Mouse (Mus musculus): Measurements from ENCODE around the gene Ncan. TPM values are rescaled to one million over a fixed set of nuclear protein-coding genes. Genes with fewer than 3 reads are reported as not detected.
A peak's percentile ranks its signal among the peaks of the same experiment; 100 is the strongest.

Ncan gene
- polyA plus RNA-seq, 1 experiment from 2014 or later: 0.13 TPM

GRCm38 (mm10) chr8:70152537-70153257, 32.0 kb upstream of the Ncan start:
- Histone ChIP-seq H3K36me3 (ENCODE audit: control insufficient read depth, insufficient read depth) (no peaks in the 10 kb centered on the region), H3K4me3 (ENCODE audit: low read length) (peak overlapping the region; percentile 9; the same call in 1 of the 2 replicates), H3K27me3 (ENCODE audit: control insufficient read depth, insufficient read depth, low read length) (peaks cover 8% of the 10 kb centered on the region), H3K9ac (ENCODE audit: low read length) (no peak overlapping the region), H3K4me1 (ENCODE audit: control insufficient read depth, insufficient read depth, low read length) (peaks cover 6% of the 10 kb centered on the region; the same call in 1 of the 2 replicates), H3K9me3 (replicated peaks; ENCODE audit: control insufficient read depth, low read length) (no peaks in the 10 kb centered on the region; the same call in 1 of the 2 replicates), H3K27ac (ENCODE audit: low read length) (no peak overlapping the region), H3K4me2 (ENCODE audit: low read depth, low read length) (peak overlapping the region; percentile 48)
- WGBS: 15% methylated on average over 22 of the region's 22 CpGs
- ATAC-seq (replicated peaks; ENCODE audit: extremely low read depth, insufficient read depth, low FRiP score): peak; percentile 89

GRCm38 (mm10) chr8:70150158-70150557, 29.5 kb upstream of the Ncan start:
- ATAC-seq (replicated peaks; ENCODE audit: extremely low read depth, insufficient read depth, low FRiP score): no peak
- Histone ChIP-seq H3K4me1 (ENCODE audit: control insufficient read depth, insufficient read depth, low read length) (peaks cover 6% of the 10 kb centered on the region; the same call in 1 of the 2 replicates), H3K4me3 (ENCODE audit: low read length) (no peak overlapping the region), H3K9me3 (replicated peaks; ENCODE audit: control insufficient read depth, low read length) (no peaks in the 10 kb centered on the region; the same call in 1 of the 2 replicates), H3K9ac (ENCODE audit: low read length) (peak overlapping the region; percentile 49), H3K27ac (ENCODE audit: low read length) (no peak overlapping the region), H3K27me3 (ENCODE audit: control insufficient read depth, insufficient read depth, low read length) (peaks cover 6% of the 10 kb centered on the region), H3K36me3 (ENCODE audit: control insufficient read depth, insufficient read depth) (peaks cover 9% of the 10 kb centered on the region; the same call in 1 of the 2 replicates), H3K4me2 (ENCODE audit: low read depth, low read length) (no peak overlapping the region)
- WGBS: 14% methylated on average over 13 of the region's 13 CpGs

GRCm38 (mm10) chr8:70147678-70148607, 27.3 kb upstream of the Ncan start:
- peaks cover 16% of the 10 kb centered on the region; the same call in 1 of the 2 replicates for H3K36me3 ChIP-seq (ENCODE audit: control insufficient read depth, insufficient read depth)
- 88% methylated on average over 7 of the region's 7 CpGs for WGBS
- ATAC-seq (replicated peaks; ENCODE audit: extremely low read depth, insufficient read depth, low FRiP score): no peak

GRCm38 (mm10) chr8:70139981-70140380, 19.3 kb upstream of the Ncan start:
- Histone ChIP-seq H3K9ac (ENCODE audit: low read length) (peak overlapping the region; percentile 78), H3K4me2 (ENCODE audit: low read depth, low read length) (peak overlapping the region; percentile 88), H3K36me3 (ENCODE audit: control insufficient read depth, insufficient read depth) (peaks cover 16% of the 10 kb centered on the region; the same call in 1 of the 2 replicates), H3K27me3 (ENCODE audit: control insufficient read depth, insufficient read depth, low read length) (no peaks in the 10 kb centered on the region), H3K27ac (ENCODE audit: low read length) (peak overlapping the region; percentile 81), H3K9me3 (replicated peaks; ENCODE audit: control insufficient read depth, low read length) (no peaks in the 10 kb centered on the region), H3K4me3 (ENCODE audit: low read length) (peak overlapping the region; percentile 74), H3K4me1 (ENCODE audit: control insufficient read depth, insufficient read depth, low read length) (peaks cover 24% of the 10 kb centered on the region)
- 8% methylated on average over 9 of the region's 9 CpGs for WGBS
- ATAC-seq (replicated peaks; ENCODE audit: extremely low read depth, insufficient read depth, low FRiP score): no peak

More at GRCm38 (mm10) chr8:70147678-70148607, 27.3 kb upstream of the Ncan start:
- H3K9ac ChIP-seq (ENCODE audit: low read length): no peak overlapping the region
- H3K4me3 ChIP-seq (ENCODE audit: low read length): no peak overlapping the region
- no peaks in the 10 kb centered on the region; the same call in 1 of the 2 replicates for H3K9me3 ChIP-seq (replicated peaks; ENCODE audit: control insufficient read depth, low read length)
- no peak overlapping the region for H3K4me2 ChIP-seq (ENCODE audit: low read depth, low read length)
- H3K27me3 ChIP-seq (ENCODE audit: control insufficient read depth, insufficient read depth, low read length): peaks cover 6% of the 10 kb centered on the region
- peaks cover 6% of the 10 kb centered on the region; the same call in 1 of the 2 replicates for H3K4me1 ChIP-seq (ENCODE audit: control insufficient read depth, insufficient read depth, low read length)
- no peak overlapping the region for H3K27ac ChIP-seq (ENCODE audit: low read length)

- Histone ChIP-seq H3K9ac (ENCODE audit: low read length) (peak within 1 kb of the TSS; percentile 86), H3K4me1 (ENCODE audit: control insufficient read depth, insufficient read depth, low read length) (peaks cover 29% of the 10 kb centered on the region), H3K36me3 (ENCODE audit: control insufficient read depth, insufficient read depth) (peaks cover 17% of the 10 kb centered on the region), H3K27me3 (ENCODE audit: control insufficient read depth, insufficient read depth, low read length) (no peaks in the 10 kb centered on the region), H3K9me3 (replicated peaks; ENCODE audit: control insufficient read depth, low read length) (no peaks in the 10 kb centered on the region), H3K4me3 (ENCODE audit: low read length) (peak within 1 kb of the TSS; percentile 74), H3K4me2 (ENCODE audit: low read depth, low read length) (peak within 1 kb of the TSS; percentile 88), H3K27ac (ENCODE audit: low read length) (peak within 1 kb of the TSS; percentile 88)
- ATAC-seq (replicated peaks; ENCODE audit: extremely low read depth, insufficient read depth, low FRiP score): peak; percentile 97
- WGBS: under 1% methylated on average over 46 of the region's 46 CpGs
Observed at GRCm38 (mm10) chr8:70139026-70139857, 18.6 kb upstream of the Ncan start, which contains the start of the genes Rfxank, Borcs8 and Mef2b. TSS of gene Rfxank (minus strand) at chr8:70139154. TSS of gene Borcs8 (plus strand) at chr8:70139499. TSS of gene Mef2b (plus strand) at chr8:70139711.

GRCm38 (mm10) chr8:70137890-70138289, 17.2 kb upstream of the Ncan start:
- Histone ChIP-seq H3K27me3 (ENCODE audit: control insufficient read depth, insufficient read depth, low read length) (no peaks in the 10 kb centered on the region), H3K4me3 (ENCODE audit: low read length) (peak overlapping the region; percentile 74), H3K4me2 (ENCODE audit: low read depth, low read length) (peak overlapping the region; percentile 80), H3K9ac (ENCODE audit: low read length) (peak overlapping the region; percentile 86), H3K4me1 (ENCODE audit: control insufficient read depth, insufficient read depth, low read length) (peaks cover 29% of the 10 kb centered on the region), H3K9me3 (replicated peaks; ENCODE audit: control insufficient read depth, low read length) (no peaks in the 10 kb centered on the region), H3K36me3 (ENCODE audit: control insufficient read depth, insufficient read depth) (peaks cover 26% of the 10 kb centered on the region), H3K27ac (ENCODE audit: low read length) (peak overlapping the region; percentile 88)
- no peak for ATAC-seq (replicated peaks; ENCODE audit: extremely low read depth, insufficient read depth, low FRiP score)
- 68% methylated on average over 4 of the region's 4 CpGs for WGBS

GRCm38 (mm10) chr8:70136591-70136990, 15.9 kb upstream of the Ncan start:
- Histone ChIP-seq H3K27ac (ENCODE audit: low read length) (no peak overlapping the region), H3K4me1 (ENCODE audit: control insufficient read depth, insufficient read depth, low read length) (peaks cover 31% of the 10 kb centered on the region), H3K9me3 (replicated peaks; ENCODE audit: control insufficient read depth, low read length) (no peaks in the 10 kb centered on the region), H3K4me3 (ENCODE audit: low read length) (no peak overlapping the region), H3K4me2 (ENCODE audit: low read depth, low read length) (no peak overlapping the region), H3K9ac (ENCODE audit: low read length) (no peak overlapping the region), H3K27me3 (ENCODE audit: control insufficient read depth, insufficient read depth, low read length) (no peaks in the 10 kb centered on the region), H3K36me3 (ENCODE audit: control insufficient read depth, insufficient read depth) (peaks cover 30% of the 10 kb centered on the region)
- no peak for ATAC-seq (replicated peaks; ENCODE audit: extremely low read depth, insufficient read depth, low FRiP score)
- 84% methylated on average over 4 of the region's 4 CpGs for WGBS

GRCm38 (mm10) chr8:70134931-70135330, 14.3 kb upstream of the Ncan start:
- H3K9ac ChIP-seq (ENCODE audit: low read length): no peak overlapping the region
- H3K9me3 ChIP-seq (replicated peaks; ENCODE audit: control insufficient read depth, low read length): no peaks in the 10 kb centered on the region
- H3K27me3 ChIP-seq (ENCODE audit: control insufficient read depth, insufficient read depth, low read length): no peaks in the 10 kb centered on the region
- WGBS: 69% methylated on average over 9 of the region's 9 CpGs
- H3K4me3 ChIP-seq (ENCODE audit: low read length): no peak overlapping the region
- peaks cover 29% of the 10 kb centered on the region for H3K4me1 ChIP-seq (ENCODE audit: control insufficient read depth, insufficient read depth, low read length)
- ATAC-seq (replicated peaks; ENCODE audit: extremely low read depth, insufficient read depth, low FRiP score): no peak
- H3K36me3 ChIP-seq (ENCODE audit: control insufficient read depth, insufficient read depth): peaks cover 30% of the 10 kb centered on the region
- H3K27ac ChIP-seq (ENCODE audit: low read length): peak overlapping the region; percentile 66
- H3K4me2 ChIP-seq (ENCODE audit: low read depth, low read length): no peak overlapping the region

All from heart, embryonic 16.5 days (tissue).